Mouse (Mus musculus): ENCODE results near the gene Kif27. TPM values are rescaled to one million over a fixed set of nuclear protein-coding genes. Genes with fewer than 3 reads are reported as not detected.

Kif27 gene
- polyA plus RNA-seq, 1 experiment from 2014 or later = 0.12 TPM

DNA sequence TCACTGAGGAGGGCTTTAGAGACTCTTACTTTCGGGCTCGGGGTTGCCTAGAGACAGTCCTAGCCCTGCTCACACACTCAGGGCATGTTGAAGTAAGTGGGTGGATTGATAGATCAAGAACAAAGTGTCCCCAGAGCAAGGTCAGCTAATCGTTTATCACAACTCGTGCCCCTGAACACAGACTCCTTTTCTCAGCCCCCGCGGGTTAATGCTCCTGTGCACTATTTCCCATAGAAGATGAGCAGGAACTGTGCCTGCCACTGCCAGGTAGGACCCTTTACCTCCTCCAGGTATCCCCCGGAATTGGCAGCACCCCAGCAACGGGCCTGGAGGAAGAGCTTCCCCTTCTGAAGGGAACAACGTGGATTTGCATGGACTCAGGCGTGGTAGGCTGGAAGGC lies 82.7 kb downstream of the Kif27 start:
- no peaks in the 10 kb centered on the region for H3K9me3 ChIP-seq (replicated peaks)
- ATAC-seq (ENCODE audit: insufficient read depth) = no peak
- H3K27me3 ChIP-seq = peaks cover 78% of the 10 kb centered on the region
- no peak overlapping the region for H3K4me2 ChIP-seq
- no peak overlapping the region for H3K4me3 ChIP-seq (replicated peaks)
- WGBS (ENCODE audit: insufficient replicate concordance) = 66% methylated on average over 10 of the region's 10 CpGs
- H3K9ac ChIP-seq = no peak overlapping the region
- H3K36me3 ChIP-seq (replicated peaks) = no peaks in the 10 kb centered on the region
- H3K27ac ChIP-seq (replicated peaks) = no peak overlapping the region
- H3K4me1 ChIP-seq (replicated peaks) = peaks cover 17% of the 10 kb centered on the region

DNA sequence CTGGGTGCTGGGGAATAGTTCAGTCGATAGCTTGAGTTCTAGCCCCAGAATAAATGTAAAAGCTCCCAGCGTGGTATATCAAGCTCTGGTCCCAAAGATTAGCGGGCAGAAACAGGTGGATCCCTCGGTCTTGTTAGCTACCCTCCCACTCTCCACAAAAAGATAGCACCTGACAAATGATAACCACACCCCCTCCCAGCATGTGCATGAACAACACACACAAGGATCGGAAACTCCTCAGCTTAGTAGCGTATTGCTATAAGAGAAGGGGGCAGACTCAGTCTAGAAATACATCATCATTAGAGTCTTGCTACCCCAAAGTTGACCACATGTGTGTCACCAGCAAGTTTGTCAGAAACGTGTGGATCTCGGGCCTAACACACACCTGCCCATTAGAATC lies 83.3 kb downstream of the Kif27 start, which contains the start of gene Gkap1:
Gkap1 (minus strand) TSS at position 101 of the 400 bp plus-strand sequence.
- H3K9me3 ChIP-seq (replicated peaks) = no peaks in the 10 kb centered on the region
- H3K9ac ChIP-seq = peak within 1 kb of the TSS; percentile 57
- H3K4me1 ChIP-seq (replicated peaks) = peaks cover 17% of the 10 kb centered on the region
- peak within 1 kb of the TSS; percentile 94 for H3K4me2 ChIP-seq
- H3K27me3 ChIP-seq = peaks cover 83% of the 10 kb centered on the region
- H3K4me3 ChIP-seq (replicated peaks) = peak within 1 kb of the TSS; percentile 68
- 0 out of 2 replicates have a peak within 1 kb of the TSS, but pooled peaks have one; percentile 24 for H3K27ac ChIP-seq (replicated peaks)
- H3K36me3 ChIP-seq (replicated peaks) = no peaks in the 10 kb centered on the region
- WGBS (ENCODE audit: insufficient replicate concordance) = 56% methylated on average over 8 of the region's 8 CpGs
- no peak for ATAC-seq (ENCODE audit: insufficient read depth)

DNA sequence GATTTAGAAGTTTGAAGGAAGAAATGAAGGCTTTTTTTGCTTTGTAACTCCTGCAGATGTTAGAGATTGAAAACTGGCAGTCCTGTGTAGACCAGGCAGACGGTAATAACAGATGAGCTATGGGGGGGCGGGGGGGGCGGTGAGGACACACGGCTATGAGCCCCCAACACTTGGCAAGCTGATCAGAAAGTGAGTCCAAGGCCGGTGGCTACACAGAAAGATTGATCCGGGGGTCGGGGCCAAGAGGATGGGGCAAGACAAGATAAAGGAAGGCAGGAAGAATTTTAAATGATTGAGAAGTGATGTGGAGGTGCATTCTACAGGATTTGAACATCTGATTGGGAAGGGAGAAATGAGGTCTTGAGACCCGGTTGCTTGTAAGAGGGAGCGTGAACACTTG lies 83.8 kb downstream of the Kif27 start:
- Histone ChIP-seq H3K9me3 (replicated peaks) (no peaks in the 10 kb centered on the region), H3K4me3 (replicated peaks) (peak overlapping the region; percentile 68), H3K4me2 (peak overlapping the region; percentile 94), H3K4me1 (replicated peaks) (peaks cover 17% of the 10 kb centered on the region), H3K9ac (no peak overlapping the region), H3K27me3 (peaks cover 86% of the 10 kb centered on the region), H3K36me3 (replicated peaks) (no peaks in the 10 kb centered on the region), H3K27ac (replicated peaks) (no peak overlapping the region)
- no peak for ATAC-seq (ENCODE audit: insufficient read depth)
- WGBS (ENCODE audit: insufficient replicate concordance) = 27% methylated on average over 9 of the region's 9 CpGs

DNA sequence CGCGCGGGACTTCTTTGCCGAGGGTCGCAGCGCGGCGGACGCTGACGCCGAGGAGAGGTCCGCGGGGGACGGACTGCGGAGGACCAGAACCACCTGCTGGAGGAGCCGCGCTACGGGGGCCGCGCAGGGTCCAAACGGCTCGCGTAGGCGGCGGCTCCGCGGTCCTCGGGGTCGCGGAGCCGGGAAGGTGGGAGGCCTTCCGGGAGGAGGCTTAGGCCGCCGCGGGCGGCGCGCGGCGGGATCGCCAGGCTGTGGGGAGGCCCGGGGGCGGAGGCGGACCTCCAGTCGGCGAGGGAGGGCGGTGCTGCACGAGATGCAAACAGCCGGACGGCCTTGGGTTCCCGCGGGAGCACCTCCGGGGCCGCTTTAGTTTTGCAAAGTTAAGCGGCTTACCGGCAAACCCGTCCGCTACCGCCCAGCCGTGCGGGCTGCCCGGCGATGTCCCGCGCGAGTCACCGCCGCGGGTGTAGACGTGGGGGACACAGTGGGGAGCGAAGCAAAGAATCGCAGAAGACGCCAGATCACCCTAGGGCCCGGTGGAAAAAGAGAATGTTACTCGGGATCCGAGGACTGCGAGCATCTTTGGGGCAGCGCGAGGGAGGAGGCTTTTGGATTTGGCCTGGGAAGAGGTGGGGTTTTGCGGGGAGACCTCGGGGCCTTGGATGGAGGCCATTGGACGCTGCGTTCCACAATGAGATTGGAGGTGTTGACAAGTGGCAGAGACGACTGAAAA lies 84.5 kb downstream of the Kif27 start:
- H3K9ac ChIP-seq = peak overlapping the region; percentile 57
- 0 out of 2 replicates have a peak overlapping the region, but pooled peaks have one; percentile 24 for H3K27ac ChIP-seq (replicated peaks)
- peak; percentile 69 for ATAC-seq (ENCODE audit: insufficient read depth)
- no peaks in the 10 kb centered on the region for H3K9me3 ChIP-seq (replicated peaks)
- peak overlapping the region; percentile 94 for H3K4me2 ChIP-seq
- peaks cover 85% of the 10 kb centered on the region for H3K27me3 ChIP-seq
- WGBS (ENCODE audit: insufficient replicate concordance) = under 1% methylated on average over 84 of the region's 84 CpGs
- H3K4me3 ChIP-seq (replicated peaks) = peak overlapping the region; percentile 68
- H3K4me1 ChIP-seq (replicated peaks) = peaks cover 17% of the 10 kb centered on the region
- no peaks in the 10 kb centered on the region for H3K36me3 ChIP-seq (replicated peaks)

DNA sequence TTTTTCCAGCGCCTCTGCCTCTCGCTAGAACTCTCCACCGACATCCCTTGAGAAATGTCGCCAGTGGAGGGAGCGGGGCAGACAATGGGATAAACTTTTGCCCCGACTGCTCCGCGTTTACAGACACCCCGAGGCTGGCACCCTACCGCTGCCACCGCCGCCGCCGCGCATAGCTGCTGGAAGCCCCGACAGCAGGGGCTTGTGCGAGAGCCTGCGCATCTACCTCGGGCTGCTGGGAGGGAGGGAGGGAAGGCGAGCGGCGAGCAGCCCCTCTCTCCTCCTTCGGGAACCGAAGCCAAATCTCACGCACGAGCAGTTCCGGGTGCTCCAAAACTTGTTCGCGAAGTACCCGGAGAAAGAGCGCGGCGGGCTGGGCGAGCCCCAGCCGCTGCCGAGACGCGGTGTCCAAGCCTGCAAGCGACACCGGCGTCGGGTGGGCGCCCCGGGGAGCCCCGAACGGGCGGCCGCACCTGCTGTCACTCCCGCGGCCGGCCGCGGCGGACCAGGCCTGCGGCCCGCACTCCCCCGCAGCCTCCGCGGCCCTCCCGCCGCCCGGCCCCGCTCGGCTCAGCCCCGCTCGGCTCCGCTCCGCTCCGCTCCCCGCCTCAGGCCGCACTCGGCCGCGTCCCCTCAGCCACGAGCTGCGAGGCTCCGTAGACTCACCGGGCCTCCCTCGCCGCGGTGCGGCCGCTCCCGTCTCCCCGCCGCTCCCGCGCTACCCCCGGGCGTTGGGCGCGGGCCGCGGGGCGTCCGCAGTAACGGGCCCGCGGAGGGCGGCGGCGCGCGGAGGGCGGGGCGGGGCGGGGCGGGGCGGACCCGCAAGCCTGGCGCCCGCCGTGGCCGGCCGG lies 85.3 kb downstream of the Kif27 start:
- peak; percentile 59 for ATAC-seq (ENCODE audit: insufficient read depth)
- under 1% methylated on average over 107 of the region's 115 CpGs for WGBS (ENCODE audit: insufficient replicate concordance)
- H3K9me3 ChIP-seq (replicated peaks) = no peaks in the 10 kb centered on the region
- peak overlapping the region; percentile 57 for H3K9ac ChIP-seq
- H3K4me2 ChIP-seq = peak overlapping the region; percentile 94
- H3K4me1 ChIP-seq (replicated peaks) = peaks cover 17% of the 10 kb centered on the region
- H3K4me3 ChIP-seq (replicated peaks) = peak overlapping the region; percentile 68
- H3K27ac ChIP-seq (replicated peaks) = 0 out of 2 replicates have a peak overlapping the region, but pooled peaks have one; percentile 24
- H3K27me3 ChIP-seq = peaks cover 80% of the 10 kb centered on the region
- H3K36me3 ChIP-seq (replicated peaks) = no peaks in the 10 kb centered on the region

DNA sequence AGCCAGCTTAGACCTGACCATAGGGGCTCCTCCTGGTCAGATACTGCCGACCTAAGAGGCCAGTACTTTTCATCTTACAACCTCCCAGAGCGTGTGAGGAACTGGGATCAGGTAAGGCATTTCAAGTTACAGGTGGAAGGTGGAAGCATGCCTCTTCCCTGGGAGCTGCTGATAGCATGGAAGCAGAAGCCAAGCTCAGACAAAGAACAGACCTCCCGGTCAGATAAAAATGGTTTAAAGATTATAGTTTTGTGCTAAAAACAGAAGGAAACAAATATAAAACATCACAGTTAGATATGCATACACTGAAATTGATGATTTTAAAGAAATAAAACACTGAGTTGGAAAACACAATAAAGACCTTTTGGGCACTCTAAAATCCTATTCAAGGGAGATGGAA lies 92.1 kb downstream of the Kif27 start:
- WGBS (ENCODE audit: insufficient replicate concordance) = 48% methylated on average over 3 of the region's 3 CpGs
- no peaks in the 10 kb centered on the region for H3K9me3 ChIP-seq (replicated peaks)
- no peak for ATAC-seq (ENCODE audit: insufficient read depth)
- H3K36me3 ChIP-seq (replicated peaks) = no peaks in the 10 kb centered on the region
- H3K27ac ChIP-seq (replicated peaks) = no peak overlapping the region
- H3K27me3 ChIP-seq = peaks cover 18% of the 10 kb centered on the region
- H3K4me3 ChIP-seq (replicated peaks) = no peak overlapping the region
- H3K4me2 ChIP-seq = no peak overlapping the region
- H3K9ac ChIP-seq = no peak overlapping the region
- peaks cover 4% of the 10 kb centered on the region for H3K4me1 ChIP-seq (replicated peaks)

DNA sequence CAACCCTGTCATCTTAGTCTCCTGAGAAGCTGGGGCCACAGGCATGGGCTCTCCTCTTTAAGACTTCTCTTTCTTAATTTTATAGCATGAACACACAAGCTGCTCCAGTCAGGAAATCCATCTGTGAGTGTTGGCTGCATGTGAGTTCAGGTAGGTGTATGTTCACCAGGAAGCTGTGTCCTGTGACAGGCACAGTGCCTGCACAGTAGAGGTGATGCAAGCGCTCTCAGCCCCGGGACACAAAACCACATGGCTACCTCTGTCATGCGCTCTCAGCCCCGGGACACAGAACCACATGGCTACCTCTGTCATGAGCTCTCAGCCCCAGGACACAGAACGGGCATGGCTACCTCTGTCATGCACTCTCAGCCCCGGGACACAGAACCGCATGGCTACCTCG lies 95.4 kb downstream of the Kif27 start:
- Histone ChIP-seq H3K27me3 (no peaks in the 10 kb centered on the region), H3K36me3 (replicated peaks) (no peaks in the 10 kb centered on the region), H3K4me3 (replicated peaks) (no peak overlapping the region), H3K27ac (replicated peaks) (no peak overlapping the region), H3K4me1 (replicated peaks) (peaks cover 4% of the 10 kb centered on the region), H3K9ac (no peak overlapping the region), H3K4me2 (no peak overlapping the region), H3K9me3 (replicated peaks) (no peaks in the 10 kb centered on the region)
- no peak for ATAC-seq (ENCODE audit: insufficient read depth)
- 69% methylated on average over 8 of the region's 8 CpGs for WGBS (ENCODE audit: insufficient replicate concordance)

DNA sequence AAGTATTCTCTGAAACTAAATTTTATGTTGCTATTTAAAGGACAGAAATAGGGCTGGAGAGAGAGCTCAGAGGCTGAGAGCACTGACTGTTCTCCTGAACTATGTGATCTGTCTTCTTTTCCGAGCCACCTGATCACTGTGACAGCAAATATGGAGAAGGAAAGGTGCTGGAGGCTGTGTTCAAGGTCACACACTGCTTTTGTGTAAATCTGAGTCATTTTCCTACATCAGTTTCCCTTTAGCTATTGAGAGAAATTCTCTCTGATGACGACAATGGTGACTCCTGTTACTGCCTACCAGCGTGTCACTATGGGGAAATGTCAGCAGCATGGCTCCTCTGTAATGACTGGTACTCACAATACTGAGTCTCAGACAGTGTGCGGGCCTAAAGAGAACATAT lies 97.2 kb downstream of the Kif27 start:
- no peaks in the 10 kb centered on the region for H3K27me3 ChIP-seq
- H3K9me3 ChIP-seq (replicated peaks) = no peaks in the 10 kb centered on the region
- no peak overlapping the region for H3K9ac ChIP-seq
- H3K4me1 ChIP-seq (replicated peaks) = peaks cover 4% of the 10 kb centered on the region
- ATAC-seq (ENCODE audit: insufficient read depth) = no peak
- H3K4me2 ChIP-seq = no peak overlapping the region
- 62% methylated on average over 4 of the region's 4 CpGs for WGBS (ENCODE audit: insufficient replicate concordance)
- no peaks in the 10 kb centered on the region for H3K36me3 ChIP-seq (replicated peaks)
- no peak overlapping the region for H3K27ac ChIP-seq (replicated peaks)
- H3K4me3 ChIP-seq (replicated peaks) = no peak overlapping the region

DNA sequence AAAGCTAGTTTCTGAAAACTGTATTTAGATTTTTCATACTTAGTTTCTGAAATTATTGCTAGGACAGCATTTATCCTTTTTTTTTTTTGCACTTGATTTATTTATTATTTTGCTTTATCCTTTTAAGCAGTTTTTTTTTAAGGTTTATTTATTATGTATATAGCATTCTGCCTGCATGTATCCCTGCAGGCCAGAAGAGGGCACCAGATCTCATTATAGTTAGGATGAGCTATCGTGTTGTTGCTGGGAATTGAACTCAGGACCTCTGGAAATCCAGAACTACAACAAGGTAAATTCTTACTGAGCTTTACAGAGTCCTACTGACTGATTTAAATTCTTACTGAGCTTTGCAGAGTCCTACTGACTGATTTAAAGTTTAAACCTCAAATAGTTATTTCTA lies 105.7 kb downstream of the Kif27 start:
- no peaks in the 10 kb centered on the region for H3K9me3 ChIP-seq (replicated peaks)
- no peak overlapping the region for H3K9ac ChIP-seq
- no peak overlapping the region for H3K4me2 ChIP-seq
- H3K4me1 ChIP-seq (replicated peaks) = no peaks in the 10 kb centered on the region
- H3K4me3 ChIP-seq (replicated peaks) = no peak overlapping the region
- no peaks in the 10 kb centered on the region for H3K36me3 ChIP-seq (replicated peaks)
- no peak for ATAC-seq (ENCODE audit: insufficient read depth)
- no peaks in the 10 kb centered on the region for H3K27me3 ChIP-seq
- 62% methylated on average over 1 of the region's 1 CpGs for WGBS (ENCODE audit: insufficient replicate concordance)
- H3K27ac ChIP-seq (replicated peaks) = no peak overlapping the region

DNA sequence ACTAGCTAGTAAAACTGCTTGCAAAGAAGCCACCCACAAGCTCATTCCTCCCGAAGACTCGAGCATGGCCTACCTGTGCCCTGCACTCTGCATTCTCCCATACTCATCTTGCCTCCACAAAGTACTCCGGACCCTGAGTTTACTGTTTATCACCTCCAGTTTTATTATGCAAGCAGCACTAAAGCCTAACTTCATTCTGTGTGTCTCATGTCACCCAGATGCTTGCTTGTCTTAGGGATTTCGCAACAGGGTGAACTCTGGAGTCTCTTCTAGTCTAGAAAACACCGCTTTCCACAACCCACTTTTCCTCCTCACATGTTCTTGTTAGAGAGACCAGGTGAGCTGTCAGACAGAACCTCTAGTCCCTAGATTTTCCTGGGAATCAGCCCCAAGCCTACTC lies 110.0 kb downstream of the Kif27 start:
- Histone ChIP-seq H3K9ac (no peak overlapping the region), H3K9me3 (replicated peaks) (no peaks in the 10 kb centered on the region), H3K4me2 (no peak overlapping the region), H3K27ac (replicated peaks) (no peak overlapping the region), H3K4me1 (replicated peaks) (0 out of 2 replicates have a peak, but pooled peaks cover 4% of the 10 kb centered on the region), H3K4me3 (replicated peaks) (no peak overlapping the region), H3K36me3 (replicated peaks) (no peaks in the 10 kb centered on the region), H3K27me3 (no peaks in the 10 kb centered on the region)
- 71% methylated on average over 5 of the region's 5 CpGs for WGBS (ENCODE audit: insufficient replicate concordance)
- no peak for ATAC-seq (ENCODE audit: insufficient read depth)
